Mouse (Mus musculus): ENCODE data around the gene Psmd9.

- no peak for TF ChIP-seq CTCF (IDR thresholded peaks at IDR 0.05; ENCODE audit: control insufficient read depth, insufficient read depth, insufficient replicate concordance, low read depth, low read length)
- no peak for TF ChIP-seq POLR2A (IDR thresholded peaks at IDR 0.05; ENCODE audit: control insufficient read depth, low read depth, low read length)
Measured at GRCm38 (mm10) chr5:123182651-123183050, 13.4 kb downstream of the Psmd9 start, which contains the start of gene Hpd.

All from testis, adult 2 months (tissue).